Mouse (Mus musculus): ENCODE measurements around the gene Tdo2. TPM values are rescaled to one million over a fixed set of nuclear protein-coding genes. Genes with fewer than 3 reads are reported as not detected.

Tdo2 gene
- total RNA-seq, 2 experiments from 2014 or later: not detected

GRCm38 (mm10) chr3:81942341-81942740, 33.7 kb downstream of the Tdo2 start:
- DNase-seq: no peak

DNA sequence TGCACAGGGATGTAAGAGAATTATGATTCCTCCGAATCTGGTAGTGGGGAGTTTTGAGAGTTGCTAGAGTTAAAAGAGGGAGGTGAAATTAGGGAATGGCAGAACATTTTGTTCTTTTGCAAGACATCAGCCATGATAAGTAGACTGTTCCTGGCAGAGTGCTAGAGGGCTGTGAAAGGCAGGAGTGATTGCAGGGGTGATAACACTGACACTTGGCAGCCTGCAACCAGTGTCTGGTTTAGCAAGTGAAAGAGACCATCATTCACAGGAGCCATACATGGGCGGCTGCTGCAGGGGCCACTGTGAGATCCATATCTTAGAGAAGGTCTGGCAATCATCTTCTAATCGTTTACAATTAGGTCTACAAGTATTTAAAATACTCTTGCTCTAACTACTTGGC, 37.1 kb downstream of the Tdo2 start:
- DNase-seq: no peak

DNA sequence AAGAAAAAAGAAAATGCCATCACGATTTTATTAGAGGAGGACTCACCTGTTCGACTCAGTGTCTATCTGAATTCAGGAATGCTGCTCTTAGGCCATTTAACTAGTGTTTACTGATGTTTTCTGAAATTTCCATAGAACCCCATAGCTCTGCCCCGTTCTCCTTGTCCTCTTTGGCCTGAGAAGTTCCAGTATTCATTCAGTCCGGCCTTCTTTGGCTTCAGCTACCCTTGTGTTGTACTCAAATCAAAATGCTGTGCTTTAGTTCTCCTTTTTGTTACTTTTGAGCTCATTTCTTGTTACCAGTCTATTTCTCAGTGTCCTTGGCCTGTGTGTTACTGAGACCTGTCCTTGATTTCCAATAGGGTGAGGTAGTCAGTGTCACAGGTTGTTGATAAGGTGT, 42.7 kb downstream of the Tdo2 start:
- no peak for DNase-seq

- DNase-seq: peak; percentile 80
Measured at GRCm38 (mm10) chr3:81932141-81933101, 43.6 kb downstream of the Tdo2 start, which contains the start of gene Ctso. Gene Ctso (plus strand): TSS chr3:81932601.

DNA sequence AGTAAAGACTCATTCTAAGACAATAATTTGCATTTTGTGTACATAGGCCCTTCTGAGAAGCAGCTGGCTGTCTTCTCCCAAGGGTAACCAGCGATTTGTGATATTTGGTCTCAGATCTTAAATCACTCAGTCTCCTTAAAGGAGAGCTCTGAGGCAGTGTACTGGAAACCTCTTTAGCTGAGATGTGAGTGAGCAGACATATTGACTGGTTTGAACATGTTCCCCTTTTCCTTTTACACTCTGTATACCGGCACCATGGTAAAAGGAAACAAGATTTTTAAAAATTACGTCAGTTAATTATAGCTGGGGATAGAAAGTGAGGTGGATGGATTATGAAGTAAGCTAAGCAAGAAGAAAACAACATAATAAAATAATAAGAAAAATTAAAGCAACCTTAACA, 44.3 kb downstream of the Tdo2 start:
- no peak for DNase-seq

DNA sequence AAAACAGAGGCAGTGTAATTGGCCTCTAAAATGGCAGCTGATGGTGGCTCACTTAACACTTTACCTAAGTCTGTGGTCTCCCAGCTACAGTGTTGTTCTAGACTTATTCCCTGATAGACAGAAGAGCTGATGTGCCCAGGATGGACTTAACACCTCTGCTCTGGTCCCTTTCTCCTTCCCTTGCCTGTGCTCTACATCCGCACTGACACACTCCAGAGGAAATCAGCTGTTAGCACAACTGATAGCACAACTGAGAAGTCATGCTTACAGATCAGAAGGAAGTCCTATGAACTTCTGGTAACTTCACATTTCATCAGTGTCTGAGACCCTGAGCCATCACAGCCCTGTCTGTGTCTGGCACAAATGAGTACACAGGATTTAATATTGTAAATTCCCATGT, 46.9 kb downstream of the Tdo2 start:
- no peak for DNase-seq

DNA sequence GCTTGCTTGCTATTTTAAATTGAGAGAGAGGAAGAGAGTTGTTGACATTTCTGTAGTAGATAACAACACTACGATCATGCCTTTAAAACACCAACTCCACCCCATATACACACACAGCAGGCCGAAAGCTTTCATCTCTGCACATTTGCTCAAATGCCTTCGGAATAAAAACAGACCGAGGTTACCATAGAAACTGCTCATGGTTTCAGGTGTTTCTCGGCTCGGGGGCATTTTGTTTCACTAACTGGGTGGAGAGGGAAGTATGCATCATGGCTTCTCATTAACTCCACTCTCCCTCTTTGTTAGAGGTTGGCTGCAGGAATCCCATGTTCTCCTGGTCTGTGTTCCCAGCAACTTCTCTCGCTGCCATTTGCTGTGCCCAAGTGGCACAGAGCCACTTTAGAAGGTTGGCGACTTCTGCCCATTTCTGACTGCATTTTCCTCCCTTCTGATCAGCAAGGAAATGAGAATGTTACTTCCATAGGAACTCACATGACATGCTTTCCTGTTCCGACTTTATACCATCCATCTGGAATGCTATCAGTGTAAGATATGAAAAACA, 49.2 kb downstream of the Tdo2 start:
- DNase-seq: no peak

DNA sequence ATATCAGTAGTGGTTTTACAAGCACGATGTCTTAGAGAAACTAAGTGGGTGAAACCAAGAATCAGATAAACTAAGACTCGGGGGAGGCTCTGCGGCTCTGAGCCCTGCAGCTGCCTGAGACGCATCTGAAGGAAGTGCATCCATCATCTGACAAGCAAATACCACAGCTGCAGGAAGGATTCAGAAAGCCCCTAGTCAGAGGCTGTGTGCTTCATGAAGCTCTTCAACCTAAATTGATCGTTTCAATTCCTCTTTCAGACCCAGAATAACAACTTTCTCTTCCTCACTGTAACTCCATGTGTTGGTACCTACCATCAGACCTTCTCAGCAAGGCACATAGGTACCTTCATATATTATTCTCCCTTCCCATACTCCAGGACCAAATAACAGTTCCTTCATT, 50.1 kb downstream of the Tdo2 start:
- DNase-seq: no peak

DNA sequence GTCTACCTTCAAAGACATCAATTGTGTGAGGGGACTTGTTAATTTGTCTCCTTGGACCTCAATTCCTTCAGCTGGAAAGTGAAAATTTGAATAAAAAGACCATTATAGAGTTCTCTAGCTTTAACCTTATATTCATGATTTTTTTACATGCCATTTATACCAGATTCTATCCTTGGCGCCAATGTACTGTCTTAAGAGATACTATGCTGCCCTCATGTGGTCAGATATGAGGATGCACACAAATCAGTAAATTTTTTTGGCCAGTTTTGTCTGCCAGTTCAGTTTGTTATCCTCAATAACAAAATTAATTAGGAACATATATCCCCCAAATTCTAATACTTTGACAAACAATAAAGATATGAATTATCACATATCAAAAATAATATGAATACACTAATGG, 51.1 kb downstream of the Tdo2 start:
- peak; percentile 22 for DNase-seq

DNA sequence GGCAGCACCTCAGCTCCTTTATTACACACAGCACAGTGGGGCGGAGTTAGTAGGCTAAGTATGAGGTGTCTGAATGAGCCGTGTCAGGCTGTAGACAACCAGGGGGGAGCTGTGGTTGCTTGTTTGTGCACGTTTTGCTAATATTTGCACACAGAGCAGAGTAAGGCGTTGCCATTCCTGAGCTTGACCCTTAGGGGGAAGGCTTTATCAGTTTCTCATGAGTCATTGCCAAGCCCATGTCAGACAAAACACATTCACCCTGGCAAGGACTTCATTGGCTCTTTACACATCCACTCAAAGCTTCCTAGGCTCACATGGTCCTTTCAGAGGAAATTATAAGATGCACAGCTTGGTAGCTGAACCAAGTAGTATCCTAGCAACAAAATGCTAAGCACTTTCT, 53.1 kb downstream of the Tdo2 start:
- no peak for DNase-seq

DNA sequence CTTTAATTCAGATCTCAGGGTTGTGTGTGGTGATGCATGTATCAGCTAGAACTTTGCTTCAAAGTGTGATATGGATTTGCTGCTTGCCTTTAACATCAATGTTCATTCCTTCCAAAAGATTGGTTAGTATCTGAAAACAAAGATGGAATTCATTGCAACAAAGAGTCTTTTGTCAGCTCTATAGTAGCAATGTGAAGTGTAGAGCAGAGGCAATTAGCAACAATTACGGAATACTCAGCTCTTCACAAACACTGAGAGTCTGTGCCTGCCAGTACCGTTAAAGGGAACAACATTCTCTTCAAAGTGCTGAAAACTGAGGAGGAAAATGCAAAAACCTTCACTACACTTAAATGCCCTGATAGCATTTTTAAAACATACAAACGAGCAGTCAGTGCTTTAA, 56.3 kb downstream of the Tdo2 start:
- no peak for DNase-seq

GRCm38 (mm10) chr3:81918215-81918614, 57.8 kb downstream of the Tdo2 start:
- no peak for DNase-seq

- DNase-seq: no peak
Measured at GRCm38 (mm10) chr3:81917354-81917935, 58.6 kb downstream of the Tdo2 start.

DNA sequence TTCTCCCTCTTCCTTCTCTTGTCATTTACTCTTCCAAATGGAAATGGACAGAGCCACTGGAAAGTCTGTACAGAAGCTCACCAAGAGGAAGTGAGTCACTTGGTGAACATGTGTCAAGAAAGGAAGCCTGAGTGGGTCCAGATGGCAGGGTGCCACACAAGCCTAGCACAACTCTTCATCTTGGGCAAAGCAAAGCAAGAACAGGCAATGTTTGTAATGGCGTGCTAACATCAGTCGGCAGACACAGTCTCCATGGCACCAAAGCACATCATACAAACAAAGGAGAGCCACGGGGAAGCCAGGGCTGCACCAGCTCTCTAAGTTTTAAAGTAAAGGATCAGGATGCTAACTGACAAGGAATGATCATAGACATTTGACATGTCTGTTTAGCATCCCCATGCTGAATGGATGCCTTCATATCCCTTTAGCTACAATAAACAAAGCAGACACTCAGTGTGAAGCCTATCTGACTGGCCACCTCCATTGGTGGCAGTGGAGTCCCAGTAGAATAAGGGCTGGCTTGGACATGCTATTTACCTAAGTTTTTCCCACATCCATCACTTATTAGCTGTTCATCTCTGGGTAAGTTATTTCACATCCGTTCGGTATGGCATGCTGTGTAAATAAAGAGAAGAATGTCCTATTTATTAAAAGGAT, 59.8 kb downstream of the Tdo2 start:
- peak; percentile 15 for DNase-seq

GRCm38 (mm10) chr3:81910286-81911036, 65.5 kb downstream of the Tdo2 start:
- DNase-seq: no peak

Other genes with a start within 250 kb of the Tdo2 start
- gene Ctso, start 43.6 kb downstream of the Tdo2 start, total RNA-seq (2021): 1 to 10 TPM; 5.2 to 7.7 TPM
- not detected for gene Asic5, start 6.1 kb upstream of the Tdo2 start, total RNA-seq (2021)
- gene Gucy1b1, start 98.5 kb upstream of the Tdo2 start, total RNA-seq (2021): 10 to 100 TPM in 1 of 2 experiments, 1 to 10 TPM in 1; 8.6 to 10.6 TPM
- gene Gucy1a1, start 169.6 kb upstream of the Tdo2 start, total RNA-seq (2021): 10 to 100 TPM; 22.5 to 28.5 TPM

Measured in gastrocnemius, postnatal 10 days (tissue).